Mouse (Mus musculus): ENCODE results near the gene Epha4. TPM values are rescaled to one million over a fixed set of nuclear protein-coding genes. Genes with fewer than 3 reads are reported as not detected.
A peak's percentile ranks its signal among the peaks of the same experiment; 100 is the strongest.

Epha4 gene
- total and polyA plus RNA-seq, 2 experiments from 2014 or later: 58.7 to 111 TPM

DNA sequence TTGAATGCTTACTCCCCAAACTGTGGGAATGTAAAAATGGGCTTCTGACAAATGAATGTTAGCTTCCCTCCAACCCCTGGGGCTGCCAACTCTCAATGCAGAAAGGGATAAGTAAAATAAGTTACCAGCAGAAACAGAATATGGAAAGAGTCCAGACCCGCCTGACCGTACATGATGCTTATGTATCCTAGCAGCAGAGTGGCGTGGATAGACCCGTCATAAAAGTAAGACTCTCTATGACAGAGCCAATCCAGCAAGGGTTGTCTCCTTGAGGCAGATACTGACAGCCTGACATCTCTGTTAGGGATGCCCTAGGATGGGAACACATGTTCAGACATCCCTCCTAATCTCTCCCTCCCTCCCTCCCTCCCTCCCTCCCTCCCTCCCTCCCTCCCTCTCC lies 111.9 kb downstream of the Epha4 start:
- no peak for TF ChIP-seq CTCF (IDR thresholded peaks at IDR 0.05; ENCODE audit: low read depth)
- 0 out of 2 replicates have a peak, but pooled peaks cover 21% of the 10 kb centered on the region for H3K4me1 ChIP-seq (ENCODE audit: insufficient read depth)

DNA sequence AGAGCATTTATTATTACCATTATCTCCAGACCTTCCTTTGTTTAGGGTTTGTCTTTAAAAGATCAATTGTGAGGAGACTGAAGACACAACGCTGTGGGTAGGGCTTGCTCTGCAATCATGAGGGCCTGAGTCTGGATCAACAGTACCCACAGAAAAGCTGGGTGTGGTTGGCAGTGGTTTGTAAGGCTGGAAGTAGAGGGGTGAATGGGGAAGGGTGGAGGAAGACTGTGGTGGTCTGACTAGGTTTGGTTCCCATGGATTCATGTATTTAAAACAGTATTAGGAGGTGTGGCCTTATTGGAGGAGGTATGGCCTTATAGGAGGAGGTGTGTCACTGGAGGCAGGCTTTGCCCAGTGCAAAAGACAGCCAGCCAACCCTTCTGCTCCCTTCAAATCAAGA lies 113.4 kb downstream of the Epha4 start:
- no peak overlapping the region for H3K9ac ChIP-seq

More for the DNA sequence above, 111.9 kb downstream of the Epha4 start:
- no peaks in the 10 kb centered on the region for H3K27me3 ChIP-seq (ENCODE audit: insufficient read depth, low read length)
- no peak overlapping the region for H3K27ac ChIP-seq (ENCODE audit: low read depth, low read length)
- 57% methylated on average over 4 of the region's 4 CpGs for WGBS
- no peak overlapping the region for H3K9ac ChIP-seq
- H3K4me2 ChIP-seq (ENCODE audit: low read depth): no peak overlapping the region
- 0 out of 2 replicates have a peak, but pooled peaks cover 4% of the 10 kb centered on the region for H3K36me3 ChIP-seq (ENCODE audit: insufficient read depth)
- DNase-seq: no peak
- no peaks in the 10 kb centered on the region for H3K9me3 ChIP-seq (ENCODE audit: low read length)
- no peak overlapping the region for H3K4me3 ChIP-seq (ENCODE audit: low read depth, low read length)
- peak; percentile 23; the same call in 1 of the 2 replicates for ATAC-seq

DNA sequence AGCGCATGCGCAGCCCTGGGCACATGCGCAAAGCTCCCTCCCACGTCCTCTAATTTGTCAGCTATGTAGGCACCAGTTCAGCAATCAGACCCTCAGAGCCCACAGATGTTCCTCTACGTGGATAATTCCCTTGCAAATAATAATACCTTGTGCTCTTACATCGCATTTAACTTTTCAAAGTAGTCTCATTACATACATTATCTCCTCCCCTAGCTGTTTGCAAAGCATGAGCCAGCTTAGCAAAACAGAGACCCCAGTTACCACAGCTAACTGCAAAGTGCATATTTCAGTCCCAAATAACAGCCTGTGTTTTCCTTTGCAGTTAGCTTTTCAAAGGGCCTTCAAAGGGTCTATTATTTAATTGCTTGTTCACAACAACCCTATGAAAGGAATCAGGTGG lies 123.3 kb downstream of the Epha4 start:
- TF ChIP-seq CTCF (IDR thresholded peaks at IDR 0.05; ENCODE audit: low read depth): no peak
- no peak overlapping the region for H3K9ac ChIP-seq
- no peaks in the 10 kb centered on the region for H3K9me3 ChIP-seq (ENCODE audit: low read length)
- no peak overlapping the region for H3K4me2 ChIP-seq (ENCODE audit: low read depth)
- no peak overlapping the region for H3K27ac ChIP-seq (ENCODE audit: low read depth, low read length)
- no peaks in the 10 kb centered on the region for H3K4me1 ChIP-seq (ENCODE audit: insufficient read depth)
- no peak overlapping the region for H3K4me3 ChIP-seq (ENCODE audit: low read depth, low read length)
- ATAC-seq (no peak), DNase-seq (no peak)
- no peaks in the 10 kb centered on the region for H3K27me3 ChIP-seq (ENCODE audit: insufficient read depth, low read length)
- peaks cover 16% of the 10 kb centered on the region for H3K36me3 ChIP-seq (ENCODE audit: insufficient read depth)
- WGBS: 55% methylated on average over 6 of the region's 6 CpGs

More for the DNA sequence above, 113.4 kb downstream of the Epha4 start:
- 0 out of 2 replicates have a peak, but pooled peaks cover 15% of the 10 kb centered on the region for H3K4me1 ChIP-seq (ENCODE audit: insufficient read depth)
- H3K4me3 ChIP-seq (ENCODE audit: low read depth, low read length): no peak overlapping the region
- no peaks in the 10 kb centered on the region for H3K27me3 ChIP-seq (ENCODE audit: insufficient read depth, low read length)
- no peaks in the 10 kb centered on the region for H3K9me3 ChIP-seq (ENCODE audit: low read length)
- H3K36me3 ChIP-seq (ENCODE audit: insufficient read depth): peaks cover 4% of the 10 kb centered on the region; the same call in 1 of the 2 replicates
- no peak overlapping the region for H3K27ac ChIP-seq (ENCODE audit: low read depth, low read length)
- H3K4me2 ChIP-seq (ENCODE audit: low read depth): no peak overlapping the region
- DNase-seq (no peak), ATAC-seq (no peak)
- TF ChIP-seq CTCF (IDR thresholded peaks at IDR 0.05; ENCODE audit: low read depth): no peak
- WGBS: 80% methylated on average over 1 of the region's 1 CpGs

DNA sequence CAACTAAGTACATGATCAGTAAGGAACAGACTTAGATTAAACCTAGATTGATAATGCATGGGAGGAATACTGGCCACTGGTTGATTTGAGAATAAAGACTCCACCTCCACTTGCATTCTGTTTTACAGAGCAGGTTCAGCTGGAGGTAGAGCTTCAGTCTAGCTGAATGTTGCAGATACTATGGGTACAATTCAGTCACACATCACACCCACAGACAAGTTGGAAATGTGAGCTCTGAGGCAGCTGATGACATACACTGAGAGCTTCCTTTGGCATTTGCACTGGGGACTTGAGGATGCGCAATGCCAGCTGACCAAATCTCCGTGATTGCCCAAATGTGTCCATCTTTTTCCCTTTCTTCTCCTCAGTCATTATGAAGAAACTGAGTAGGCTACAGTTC lies 125.8 kb downstream of the Epha4 start:
- no peak for TF ChIP-seq CTCF (IDR thresholded peaks at IDR 0.05; ENCODE audit: low read depth)
- no peak for DNase-seq
- Histone ChIP-seq H3K27ac (ENCODE audit: low read depth, low read length) (no peak overlapping the region), H3K27me3 (ENCODE audit: insufficient read depth, low read length) (no peaks in the 10 kb centered on the region), H3K36me3 (ENCODE audit: insufficient read depth) (peaks cover 16% of the 10 kb centered on the region), H3K4me2 (ENCODE audit: low read depth) (no peak overlapping the region), H3K9me3 (ENCODE audit: low read length) (no peaks in the 10 kb centered on the region), H3K4me3 (ENCODE audit: low read depth, low read length) (no peak overlapping the region), H3K4me1 (ENCODE audit: insufficient read depth) (no peaks in the 10 kb centered on the region), H3K9ac (no peak overlapping the region)
- 97% methylated on average over 2 of the region's 2 CpGs for WGBS
- ATAC-seq: no peak

GRCm38 (mm10) chr1:77388556-77388955 lies 126.3 kb downstream of the Epha4 start:
- DNase-seq (no peak), ATAC-seq (no peak)
- H3K4me1 ChIP-seq (ENCODE audit: insufficient read depth): peaks cover 5% of the 10 kb centered on the region; the same call in 1 of the 2 replicates
- H3K9me3 ChIP-seq (ENCODE audit: low read length): no peaks in the 10 kb centered on the region
- no peaks in the 10 kb centered on the region for H3K27me3 ChIP-seq (ENCODE audit: insufficient read depth, low read length)
- WGBS: 87% methylated on average over 4 of the region's 4 CpGs
- H3K4me2 ChIP-seq (ENCODE audit: low read depth): no peak overlapping the region
- no peak overlapping the region for H3K9ac ChIP-seq
- no peak overlapping the region for H3K27ac ChIP-seq (ENCODE audit: low read depth, low read length)
- H3K36me3 ChIP-seq (ENCODE audit: insufficient read depth): peaks cover 16% of the 10 kb centered on the region
- no peak for TF ChIP-seq CTCF (IDR thresholded peaks at IDR 0.05; ENCODE audit: low read depth)
- H3K4me3 ChIP-seq (ENCODE audit: low read depth, low read length): no peak overlapping the region

DNA sequence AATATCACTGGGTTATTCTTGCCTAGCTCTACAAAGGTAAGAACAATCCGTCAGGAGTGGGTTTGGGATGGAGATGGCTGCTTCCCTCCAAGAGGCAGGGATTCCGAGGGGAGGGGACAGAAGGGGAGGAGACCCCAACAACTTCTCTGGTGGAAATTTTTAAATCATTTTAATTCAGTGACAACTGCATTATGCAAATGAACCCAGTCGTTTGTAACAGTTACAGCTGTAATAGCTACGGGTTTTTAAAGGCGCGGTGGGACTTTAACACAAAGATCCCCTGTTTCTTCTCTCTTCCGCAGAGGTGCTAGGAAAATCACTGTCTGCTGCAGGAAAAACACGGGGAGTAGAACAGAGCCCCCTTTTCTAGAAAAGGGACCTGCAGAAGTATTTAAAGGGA lies 129.3 kb downstream of the Epha4 start:
- WGBS: 39% methylated on average over 8 of the region's 8 CpGs
- Histone ChIP-seq H3K27ac (ENCODE audit: low read depth, low read length) (no peak overlapping the region), H3K4me1 (ENCODE audit: insufficient read depth) (peaks cover 11% of the 10 kb centered on the region; the same call in 1 of the 2 replicates), H3K9me3 (ENCODE audit: low read length) (no peaks in the 10 kb centered on the region), H3K4me3 (ENCODE audit: low read depth, low read length) (no peak overlapping the region), H3K4me2 (ENCODE audit: low read depth) (no peak overlapping the region), H3K27me3 (ENCODE audit: insufficient read depth, low read length) (no peaks in the 10 kb centered on the region), H3K9ac (no peak overlapping the region), H3K36me3 (ENCODE audit: insufficient read depth) (peaks cover 16% of the 10 kb centered on the region)
- ATAC-seq: peak; percentile 60; the same call in 1 of the 2 replicates
- no peak for DNase-seq
- TF ChIP-seq CTCF (IDR thresholded peaks at IDR 0.05; ENCODE audit: low read depth): no peak

DNA sequence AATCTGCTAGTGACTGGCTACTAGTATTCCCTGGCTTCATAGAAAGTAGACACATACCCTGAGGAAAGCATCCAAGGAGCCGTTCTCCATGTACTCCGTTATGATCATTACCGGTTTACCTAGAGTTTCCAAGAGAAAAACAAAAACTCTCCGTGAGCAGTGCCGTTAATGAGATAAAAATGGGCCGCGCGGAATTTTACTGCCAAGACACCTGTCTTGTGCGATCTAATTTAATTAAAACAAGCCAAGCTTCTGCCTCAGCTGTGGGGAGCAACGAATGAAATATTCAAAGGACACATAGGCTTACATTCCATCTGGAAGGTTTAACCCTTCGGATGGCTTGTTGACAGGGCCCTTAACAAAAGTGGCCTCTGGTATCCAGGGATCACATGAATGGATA lies 131.4 kb downstream of the Epha4 start:
- Histone ChIP-seq H3K4me3 (ENCODE audit: low read depth, low read length) (no peak overlapping the region), H3K27ac (ENCODE audit: low read depth, low read length) (no peak overlapping the region), H3K9me3 (ENCODE audit: low read length) (no peaks in the 10 kb centered on the region), H3K9ac (no peak overlapping the region), H3K36me3 (ENCODE audit: insufficient read depth) (peaks cover 18% of the 10 kb centered on the region), H3K4me1 (ENCODE audit: insufficient read depth) (peaks cover 11% of the 10 kb centered on the region; the same call in 1 of the 2 replicates), H3K4me2 (ENCODE audit: low read depth) (no peak overlapping the region), H3K27me3 (ENCODE audit: insufficient read depth, low read length) (no peaks in the 10 kb centered on the region)
- DNase-seq: peak; percentile 55
- WGBS: 33% methylated on average over 11 of the region's 11 CpGs
- no peak for TF ChIP-seq CTCF (IDR thresholded peaks at IDR 0.05; ENCODE audit: low read depth)
- ATAC-seq: no peak

All from forebrain, postnatal 0 days (tissue).